Mouse (Mus musculus) ES-E14 (cell line): ENCODE data around the gene Fam160a1. TPM values are rescaled to one million over a fixed set of nuclear protein-coding genes. Genes with fewer than 3 reads are reported as not detected.

Source experiments
- DNase-seq: peaks from one replicate; pipeline ENCODE4 v3.0.0-alpha.2; 2013; ENCODE audit warnings: low read depth, low spot score
- H3K27ac ChIP-seq: 2 replicates; pipeline ENCODE4 v1.5.1; 2012; ENCODE audit warnings: low read depth, mild to moderate bottlenecking, low read length, moderate library complexity, mixed read lengths; ENCODE audit not compliant: poor library complexity, insufficient read depth, severe bottlenecking
- H3K36me3 ChIP-seq: 2 replicates; pipeline ENCODE4 v1.6.1; 2012; ENCODE audit warnings: mild to moderate bottlenecking, low read length, moderate library complexity, mixed read lengths; ENCODE audit not compliant: control insufficient read depth, poor library complexity, insufficient read depth, severe bottlenecking
- H3K4me1 ChIP-seq, 2 experiments: fragments of 150-350 bp in 1 of 2; sonication (generic) in 1 of 2; 2 replicates each; pipeline ENCODE4 v1.6.1; 2012; ENCODE audit warnings: low read length in 2 of 2, mild to moderate bottlenecking in 1 of 2, mixed read lengths in 1 of 2; ENCODE audit not compliant: control insufficient read depth in 2 of 2, insufficient read depth in 2 of 2, poor library complexity in 1 of 2
- H3K4me3 ChIP-seq, 2 experiments: fragments of 150-350 bp in 1 of 2; sonication (generic) in 1 of 2; 2 replicates each; pipeline ENCODE4 v1.5.1; 2012; ENCODE audit warnings: low read length in 2 of 2, low read depth in 1 of 2, mild to moderate bottlenecking in 1 of 2, mixed read lengths in 1 of 2; ENCODE audit not compliant: insufficient read depth in 1 of 2, poor library complexity in 1 of 2, severe bottlenecking in 1 of 2
- H3K9ac ChIP-seq: 2 replicates; pipeline ENCODE4 v1.6.1; 2012; ENCODE audit warnings: low read depth, mild to moderate bottlenecking, low read length, mixed read lengths; ENCODE audit not compliant: poor library complexity, insufficient read depth, severe bottlenecking
- H3K9me3 ChIP-seq: fragments of 150-350 bp; sonication (generic); 2 replicates; pipeline ENCODE4 v1.6.1; 2012; ENCODE audit warnings: low read depth, mild to moderate bottlenecking, low read length; ENCODE audit not compliant: control insufficient read depth, insufficient read depth
- CHD2 ChIP-seq: IDR thresholded peaks from 2 replicates; pipeline ENCODE4 v1.6.1; 2014; ENCODE audit warnings: mild to moderate bottlenecking, low read depth, low read length, inconsistent platforms
- HCFC1 ChIP-seq: IDR thresholded peaks from 2 replicates; pipeline ENCODE4 v1.6.1; 2012; ENCODE audit warnings: low read length, inconsistent platforms, borderline replicate concordance; ENCODE audit not compliant: insufficient read depth
- MAFK ChIP-seq: IDR thresholded peaks from 2 replicates; pipeline ENCODE4 v1.6.1; 2014; ENCODE audit warnings: mild to moderate bottlenecking, low read depth, low read length, inconsistent platforms; ENCODE audit not compliant: insufficient read depth
- ZC3H11A ChIP-seq: IDR thresholded peaks from 2 replicates; pipeline ENCODE4 v1.6.1; 2012; ENCODE audit warnings: low read depth, mild to moderate bottlenecking, inconsistent platforms, low read length, borderline replicate concordance
- ZNF384 ChIP-seq: IDR thresholded peaks from 2 replicates; pipeline ENCODE4 v1.6.1; 2012; ENCODE audit warnings: low read depth, low read length, inconsistent platforms
- in situ Hi-C, 2 experiments: fragments of 600-800 bp; cut with MboI; formaldehyde crosslinking; loops; one replicate each; pipeline ENCODE4 v1.15.1; 2025; ENCODE audit warnings: low sequenced_read_pairs in 2 of 2, inconsistent platforms in 1 of 2; ENCODE audit not compliant: unreplicated experiment in 2 of 2
- total RNA-seq: library from RNA; depleted of rRNA; stranded (reverse); fragments of 300-350 nt; gene quantifications from 2 replicates; pipeline ENCODE4 v1.2.3, GENCODE M21; 2012

Fam160a1 gene
- total RNA-seq, 1 experiment: 1.4 TPM

DNA sequence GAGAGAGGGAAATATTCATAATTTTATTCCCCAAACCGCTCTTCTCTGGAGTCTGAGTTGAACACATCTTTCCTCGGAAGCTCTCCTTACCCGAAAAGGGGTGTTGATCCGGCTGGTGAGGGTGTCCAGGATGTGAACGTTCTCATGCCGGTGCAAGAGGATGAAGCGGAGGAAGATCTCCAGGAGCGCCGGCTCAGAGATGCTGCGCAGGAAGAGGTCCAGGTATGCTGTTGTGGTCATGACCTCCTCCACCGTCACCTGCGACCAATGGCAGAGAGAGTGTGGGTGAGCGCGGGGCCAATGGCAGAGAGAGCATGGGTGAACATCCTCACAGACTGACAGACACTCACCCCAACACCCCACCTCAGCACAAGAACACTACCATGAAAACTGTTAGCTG lies 128.8 kb downstream of the Fam160a1 start:
- TF ChIP-seq HCFC1 (no peak), ZC3H11A (no peak), CHD2 (no peak), ZNF384 (no peak), MAFK (no peak)
- in situ Hi-C loops: no loop called here
- DNase-seq: no peak
- H3K36me3 ChIP-seq: no peaks in the 10 kb centered on the region
- no peaks in the 10 kb centered on the region for H3K4me1 ChIP-seq
- no peaks in the 10 kb centered on the region for H3K9me3 ChIP-seq
- no peak overlapping the region for H3K4me3 ChIP-seq
- no peak overlapping the region for H3K27ac ChIP-seq
- H3K9ac ChIP-seq: no peak overlapping the region

DNA sequence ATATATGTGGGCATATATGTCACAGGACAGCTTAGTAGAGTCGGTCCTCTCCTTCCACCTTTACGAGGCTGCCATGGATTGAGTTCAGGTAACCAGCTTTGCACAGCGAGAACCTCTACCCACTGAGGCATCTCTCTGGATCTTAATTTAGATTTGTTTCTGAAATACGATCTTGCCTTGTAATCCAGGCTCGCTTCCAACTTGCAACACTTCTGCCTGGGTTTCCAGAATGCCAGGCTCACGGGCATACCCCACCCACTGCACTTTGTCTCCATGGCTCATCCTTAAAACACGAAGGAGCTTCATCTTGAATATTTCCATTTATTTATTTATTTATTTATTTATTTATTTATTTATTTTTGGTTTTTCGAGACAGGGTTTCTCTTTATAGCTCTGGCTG lies 131.8 kb downstream of the Fam160a1 start:
- in situ Hi-C loops: no loop called here
- no peak for TF ChIP-seq HCFC1
- no peak for TF ChIP-seq ZNF384
- TF ChIP-seq CHD2: no peak
- no peak for TF ChIP-seq MAFK
- Histone ChIP-seq H3K4me1 (no peaks in the 10 kb centered on the region), H3K4me3 (no peak overlapping the region), H3K36me3 (no peaks in the 10 kb centered on the region), H3K9me3 (no peaks in the 10 kb centered on the region), H3K9ac (no peak overlapping the region), H3K27ac (no peak overlapping the region)
- no peak for DNase-seq

DNA sequence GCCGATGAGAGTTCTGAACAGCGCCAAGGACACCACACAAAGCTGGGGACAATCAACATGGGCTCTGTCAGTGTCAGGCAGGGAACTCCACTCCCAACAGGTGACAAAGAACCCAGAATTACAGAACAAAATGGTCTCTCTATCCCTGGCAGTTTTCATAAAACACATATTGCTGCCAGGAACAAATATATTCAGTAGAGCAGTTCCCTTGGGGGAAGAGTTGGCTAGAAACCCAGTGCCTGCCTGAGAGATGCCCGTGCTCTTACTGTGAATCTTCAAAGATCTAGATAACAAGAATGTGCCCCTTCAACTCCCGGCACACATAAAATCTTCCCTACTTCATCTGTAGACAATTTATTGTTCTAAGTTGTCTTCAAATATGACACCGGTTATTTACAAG lies 133.5 kb downstream of the Fam160a1 start:
- no peaks in the 10 kb centered on the region for H3K4me1 ChIP-seq
- TF ChIP-seq CHD2: no peak
- no peak for TF ChIP-seq ZC3H11A
- no peak for TF ChIP-seq MAFK
- TF ChIP-seq ZNF384: no peak
- no peak for TF ChIP-seq HCFC1
- H3K9ac ChIP-seq: no peak overlapping the region
- no peak overlapping the region for H3K4me3 ChIP-seq
- DNase-seq: no peak
- in situ Hi-C loops: no loop called here
- H3K36me3 ChIP-seq: no peaks in the 10 kb centered on the region
- no peaks in the 10 kb centered on the region for H3K9me3 ChIP-seq
- no peak overlapping the region for H3K27ac ChIP-seq

DNA sequence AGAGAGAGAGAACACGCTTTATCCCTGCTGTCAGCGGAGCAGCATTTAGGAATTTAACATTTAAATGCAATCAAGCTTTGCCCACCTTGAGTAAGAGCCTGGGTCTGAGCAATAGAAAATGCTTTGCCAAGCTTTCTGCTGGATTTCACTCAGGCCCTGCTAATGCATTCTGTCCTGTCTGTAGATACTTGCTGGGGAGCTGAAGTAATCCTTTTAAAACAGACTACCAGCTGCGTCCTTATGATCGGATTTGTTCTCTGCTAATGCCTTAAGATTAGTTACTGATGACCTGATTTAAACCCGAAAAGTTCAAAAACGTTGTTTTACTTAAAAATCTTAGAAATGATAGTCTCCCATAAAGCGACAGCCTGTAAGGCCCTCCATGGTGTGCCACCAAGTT lies 136.0 kb downstream of the Fam160a1 start:
- Histone ChIP-seq H3K4me3 (no peak overlapping the region), H3K27ac (no peak overlapping the region), H3K4me1 (no peaks in the 10 kb centered on the region), H3K9ac (no peak overlapping the region), H3K36me3 (no peaks in the 10 kb centered on the region), H3K9me3 (no peaks in the 10 kb centered on the region)
- in situ Hi-C loops: no loop called here
- TF ChIP-seq MAFK: no peak
- no peak for TF ChIP-seq ZC3H11A
- TF ChIP-seq ZNF384: no peak
- TF ChIP-seq HCFC1: no peak
- TF ChIP-seq CHD2: no peak
- no peak for DNase-seq

DNA sequence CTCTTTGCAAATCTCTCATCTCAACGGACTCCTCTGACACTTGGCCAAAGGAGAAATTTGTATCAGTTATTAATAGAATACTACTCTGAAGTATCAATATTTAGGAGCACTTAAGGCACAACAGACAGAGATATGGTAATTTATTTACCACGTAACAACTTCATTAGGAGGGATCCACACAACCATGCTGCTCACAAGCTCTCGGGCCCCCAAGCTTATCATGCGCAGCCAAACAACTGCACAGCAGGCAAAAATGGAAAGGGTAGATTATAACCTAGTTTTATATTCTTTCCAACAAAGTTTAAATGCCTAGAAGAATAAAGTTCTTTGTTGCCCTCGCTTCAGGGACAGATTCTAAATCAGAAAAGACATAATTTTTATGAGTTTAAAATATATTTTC lies 137.1 kb downstream of the Fam160a1 start:
- no peaks in the 10 kb centered on the region for H3K4me1 ChIP-seq
- H3K4me3 ChIP-seq: no peak overlapping the region
- TF ChIP-seq ZNF384 (no peak), MAFK (no peak), HCFC1 (no peak), ZC3H11A (no peak), CHD2 (no peak)
- in situ Hi-C loops: no loop called here
- no peak for DNase-seq
- no peaks in the 10 kb centered on the region for H3K36me3 ChIP-seq
- no peaks in the 10 kb centered on the region for H3K9me3 ChIP-seq
- H3K9ac ChIP-seq: no peak overlapping the region
- no peak overlapping the region for H3K27ac ChIP-seq
